Mouse (Mus musculus) limb, embryonic 15.5 days (tissue): ENCODE data around the gene Ptges3. TPM values are rescaled to one million over a fixed set of nuclear protein-coding genes. Genes with fewer than 3 reads are reported as not detected.

Source experiments
- ATAC-seq: fragments of 200-750 bp; cut with Nextera tagmentation; 2 replicates; pipeline ENCODE4 v1.8.0; 2017; ENCODE audit warnings: low read depth, moderate TSS enrichment; ENCODE audit not compliant: insufficient number of reproducible peaks, low FRiP score, low TSS enrichment
- H3K27ac ChIP-seq: fragments of 300-500 bp; sonication (generic); 2 replicates; pipeline ENCODE4 v1.5.1; 2015; ENCODE audit warnings: moderate library complexity, mild to moderate bottlenecking, inconsistent platforms
- H3K27me3 ChIP-seq: fragments of 300-500 bp; sonication (generic); 2 replicates; pipeline ENCODE4 v1.6.1; 2015; ENCODE audit warnings: inconsistent platforms
- H3K36me3 ChIP-seq: fragments of 300-500 bp; sonication (generic); 2 replicates; pipeline ENCODE4 v1.6.1; 2015; ENCODE audit warnings: inconsistent platforms
- H3K4me1 ChIP-seq: fragments of 300-500 bp; sonication (generic); 2 replicates; pipeline ENCODE4 v1.6.1; 2015; ENCODE audit warnings: inconsistent platforms
- H3K4me2 ChIP-seq: fragments of 300-500 bp; sonication (generic); 2 replicates; pipeline ENCODE4 v1.6.1; 2015; ENCODE audit warnings: mild to moderate bottlenecking, inconsistent platforms
- H3K4me3 ChIP-seq: fragments of 300-500 bp; sonication (generic); 2 replicates; pipeline ENCODE4 v1.5.1; 2015; ENCODE audit warnings: mild to moderate bottlenecking, inconsistent platforms
- H3K9ac ChIP-seq: fragments of 300-500 bp; sonication (generic); 2 replicates; pipeline ENCODE4 v1.6.1; 2015; ENCODE audit warnings: inconsistent platforms
- H3K9me3 ChIP-seq: fragments of 300-500 bp; sonication (generic); 2 replicates; pipeline ENCODE4 v1.6.1; 2016; ENCODE audit warnings: inconsistent platforms
- WGBS: fragments of 180-500 bp; shearing (Covaris S2); methylation state at CpG from one replicate; pipeline ENCODE4 v1.1.7; 2015; 5-methylcytosine and 5-hydroxymethylcytosine counted together
- polyA plus RNA-seq: library from polyadenylated mRNA; unstranded; fragments of >200 nt; fragmentation: Nextera tagmentation; extraction: Ambion mirVana; gene quantifications from 2 replicates; pipeline ENCODE4 v1.2.1, GENCODE M21; 2015

The Ptges3 gene
- 402 and 459 TPM in 2 replicates for polyA plus RNA-seq

DNA sequence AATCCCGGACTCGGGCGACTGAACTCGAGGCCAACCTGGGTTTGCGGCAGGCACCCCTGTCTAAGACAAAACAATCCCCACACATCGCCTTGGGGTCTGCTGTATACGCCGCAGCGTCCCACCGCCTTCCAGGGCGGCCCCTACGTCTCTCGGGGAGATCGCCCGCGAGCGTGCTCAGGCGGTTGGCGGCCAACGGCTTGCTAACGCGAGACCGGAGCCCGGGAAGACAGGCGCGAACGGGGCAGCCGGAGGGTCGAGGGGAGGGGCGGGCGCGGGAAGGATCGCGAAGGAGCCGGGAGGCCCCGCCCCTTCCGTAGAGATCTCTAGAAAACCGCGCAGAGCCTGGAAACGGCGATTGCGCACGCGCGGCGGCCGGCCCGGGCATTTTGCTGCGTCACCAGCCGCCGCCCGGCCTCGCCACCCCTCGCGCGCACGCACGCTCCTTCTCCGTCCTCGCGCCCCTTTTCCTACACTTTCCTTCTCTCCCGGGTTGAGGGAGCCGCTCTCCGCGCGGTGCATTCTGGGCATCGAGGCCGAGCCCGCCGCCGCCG lies at the start of gene Ptges3:
Gene Ptges3, plus strand, starts transcription at position 354 of the 551 bp plus-strand sequence.
- Histone ChIP-seq H3K9ac (peak within 1 kb of the TSS; percentile 87), H3K27ac (peak within 1 kb of the TSS; percentile 99), H3K9me3 (no peaks in the 10 kb centered on the region), H3K4me1 (peaks cover 19% of the 10 kb centered on the region), H3K4me3 (peak within 1 kb of the TSS; percentile 86), H3K27me3 (no peaks in the 10 kb centered on the region), H3K4me2 (peak within 1 kb of the TSS; percentile 65), H3K36me3 (peaks cover 3% of the 10 kb centered on the region)
- peak; percentile 92 for ATAC-seq
- whole genome bisulfite sequencing, result under 1% methylated on average over 70 of the region's 72 CpGs

DNA sequence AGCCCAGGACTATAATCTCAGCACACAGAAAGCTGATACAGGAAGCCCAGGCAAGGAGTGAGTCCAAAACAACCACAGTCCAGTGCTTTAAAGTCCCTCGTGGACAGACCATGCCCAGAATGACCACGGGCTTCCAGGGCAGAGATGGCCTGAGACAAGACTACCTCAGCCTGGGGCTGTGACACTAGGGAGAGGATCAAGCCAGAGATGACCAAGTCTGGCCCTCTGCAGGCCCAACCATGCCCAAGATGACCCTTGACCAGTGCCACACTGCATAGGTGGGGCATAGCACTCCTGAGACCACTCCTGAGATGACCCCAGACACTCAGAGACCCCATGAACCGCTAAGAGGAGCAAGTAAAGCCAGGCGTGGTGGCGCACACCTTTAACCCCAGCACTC lies 49.0 kb upstream of the Ptges3 start:
- Histone ChIP-seq H3K4me1 (no peaks in the 10 kb centered on the region), H3K27ac (no peak overlapping the region), H3K4me2 (no peak overlapping the region), H3K9ac (no peak overlapping the region), H3K9me3 (no peaks in the 10 kb centered on the region), H3K36me3 (no peaks in the 10 kb centered on the region), H3K27me3 (no peaks in the 10 kb centered on the region), H3K4me3 (no peak overlapping the region)
- ATAC-seq, result no peak
- WGBS, result 70% methylated on average over 5 of the region's 5 CpGs

DNA sequence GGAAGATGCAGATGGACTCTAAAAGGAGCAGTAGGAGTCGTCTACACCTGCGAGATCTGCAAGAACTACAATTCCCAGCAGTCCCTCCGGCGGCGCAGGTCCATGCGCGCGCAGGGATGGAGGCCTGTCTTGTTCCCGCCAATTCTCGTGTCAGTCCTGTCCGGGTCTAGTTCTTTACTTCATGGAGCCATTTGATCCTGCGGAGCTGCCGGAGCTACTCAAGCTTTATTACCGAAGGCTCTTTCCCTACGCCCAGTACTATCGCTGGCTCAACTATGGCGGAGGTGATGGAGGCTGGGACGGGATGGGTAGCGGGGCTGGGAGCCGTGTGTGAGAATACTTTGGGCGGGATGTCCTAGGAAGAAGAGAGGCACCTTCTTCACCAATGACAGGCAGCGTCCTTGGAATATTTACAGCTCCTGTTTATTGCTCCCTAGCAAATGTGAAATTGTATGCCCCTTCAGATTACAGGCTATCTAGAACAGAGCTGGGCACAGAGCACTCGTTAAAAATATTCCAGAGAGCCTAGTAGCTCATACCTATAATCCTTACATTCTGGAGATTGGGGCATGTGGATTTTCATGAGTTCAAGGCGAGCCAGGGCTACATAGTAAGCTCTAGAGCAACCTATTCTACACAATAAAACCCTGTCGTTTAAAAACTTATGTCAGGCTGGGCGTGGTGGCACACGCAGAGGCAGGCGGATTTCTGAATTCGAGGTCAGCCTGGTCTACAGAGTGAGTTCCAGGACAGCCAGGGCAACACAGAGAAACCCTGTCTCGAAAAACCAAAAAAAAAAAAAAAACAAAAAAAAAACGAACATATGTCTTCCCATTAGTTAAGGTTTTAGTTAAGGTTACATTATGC lies 43.5 kb upstream of the Ptges3 start, which contains the start of gene Prim1:
Gene Prim1, plus strand, starts transcription at position 101 of the 867 bp plus-strand sequence.
- Histone ChIP-seq H3K4me1 (no peaks in the 10 kb centered on the region), H3K27me3 (no peaks in the 10 kb centered on the region), H3K4me3 (peak within 1 kb of the TSS; percentile 57), H3K9me3 (no peaks in the 10 kb centered on the region), H3K27ac (peak within 1 kb of the TSS; percentile 87), H3K4me2 (peak within 1 kb of the TSS; percentile 53), H3K36me3 (peaks cover 15% of the 10 kb centered on the region), H3K9ac (peak within 1 kb of the TSS; percentile 52)
- 5% methylated on average over 31 of the region's 31 CpGs for WGBS
- ATAC-seq, result peak; percentile 80

- Histone ChIP-seq H3K4me3 (no peak overlapping the region), H3K9ac (no peak overlapping the region), H3K4me2 (no peak overlapping the region), H3K4me1 (no peaks in the 10 kb centered on the region), H3K36me3 (peaks cover 74% of the 10 kb centered on the region), H3K27ac (no peak overlapping the region), H3K27me3 (no peaks in the 10 kb centered on the region), H3K9me3 (no peaks in the 10 kb centered on the region)
- WGBS, result 96% methylated on average over 5 of the region's 5 CpGs
- no peak for ATAC-seq
Observed at GRCm38 (mm10) chr10:128022196-128022595, 36.6 kb upstream of the Ptges3 start.

DNA sequence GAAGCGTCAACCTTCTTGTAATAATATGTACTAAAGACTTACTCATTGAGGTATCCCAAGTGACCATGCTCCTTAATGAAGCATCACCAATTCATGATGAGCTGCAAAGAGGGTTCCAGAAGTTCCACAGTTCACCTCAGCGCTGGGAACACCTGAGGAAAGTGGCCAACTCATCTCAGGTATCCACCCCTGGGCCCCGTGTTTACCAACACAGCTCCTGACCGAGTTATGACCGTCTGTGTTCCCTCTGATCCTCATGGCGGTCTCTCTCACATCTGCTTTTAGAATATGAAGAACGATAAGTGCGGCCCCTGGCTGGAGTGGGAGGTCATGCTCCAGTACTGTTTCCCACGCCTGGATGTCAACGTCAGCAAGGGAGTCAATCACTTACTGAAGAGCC lies 35.3 kb upstream of the Ptges3 start:
- 95% methylated on average over 10 of the region's 10 CpGs for WGBS
- H3K27ac ChIP-seq, result no peak overlapping the region
- H3K9ac ChIP-seq, result no peak overlapping the region
- H3K27me3 ChIP-seq, result no peaks in the 10 kb centered on the region
- H3K4me1 ChIP-seq, result no peaks in the 10 kb centered on the region
- peaks cover 79% of the 10 kb centered on the region for H3K36me3 ChIP-seq
- H3K9me3 ChIP-seq, result no peaks in the 10 kb centered on the region
- H3K4me2 ChIP-seq, result no peak overlapping the region
- no peak for ATAC-seq
- H3K4me3 ChIP-seq, result no peak overlapping the region

DNA sequence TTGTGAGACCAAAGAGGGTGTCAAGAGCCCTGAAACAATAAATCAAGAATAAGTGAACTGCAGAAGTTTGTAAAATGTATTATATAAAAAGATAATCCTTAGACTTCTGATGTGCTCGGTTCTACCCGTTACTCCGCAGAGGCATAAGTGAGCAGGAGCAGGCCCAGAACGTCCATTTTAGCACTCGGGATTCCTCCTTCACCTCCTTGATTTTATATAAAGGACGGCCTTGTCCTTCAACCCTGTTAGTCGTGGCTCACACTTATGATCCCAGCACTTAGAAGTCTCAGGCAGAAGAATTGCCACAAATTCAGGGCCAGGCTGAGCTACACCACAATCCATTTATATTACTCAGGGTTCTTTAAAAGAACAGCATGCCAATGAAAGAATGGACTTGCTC lies 28.8 kb upstream of the Ptges3 start:
- Histone ChIP-seq H3K9me3 (no peaks in the 10 kb centered on the region), H3K9ac (no peak overlapping the region), H3K4me1 (peaks cover 5% of the 10 kb centered on the region; the same call in 1 of the 2 replicates), H3K27ac (no peak overlapping the region), H3K36me3 (peaks cover 53% of the 10 kb centered on the region), H3K4me3 (no peak overlapping the region), H3K4me2 (no peak overlapping the region), H3K27me3 (no peaks in the 10 kb centered on the region)
- ATAC-seq, result no peak
- WGBS, result 92% methylated on average over 7 of the region's 7 CpGs

DNA sequence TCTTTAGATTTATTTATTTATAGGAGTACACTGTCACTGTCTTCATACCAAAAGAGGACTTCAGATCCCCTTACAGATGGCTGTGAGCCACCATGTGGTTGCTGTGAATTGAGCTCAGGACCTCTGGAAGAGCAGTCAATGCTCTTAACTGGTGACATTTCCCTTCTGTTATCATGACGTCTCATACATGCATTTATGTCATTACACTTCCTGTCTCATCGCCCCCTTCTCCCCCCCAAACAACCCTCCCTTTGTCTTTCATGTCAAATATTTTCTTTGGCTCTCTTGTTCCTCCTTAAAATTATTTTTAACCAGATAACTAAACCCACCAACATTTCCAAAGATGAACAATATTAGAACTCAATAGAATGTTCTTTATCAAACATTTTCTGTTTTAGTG lies 27.9 kb upstream of the Ptges3 start:
- Histone ChIP-seq H3K4me1 (peaks cover 5% of the 10 kb centered on the region; the same call in 1 of the 2 replicates), H3K9ac (no peak overlapping the region), H3K36me3 (peaks cover 45% of the 10 kb centered on the region), H3K27ac (no peak overlapping the region), H3K27me3 (no peaks in the 10 kb centered on the region), H3K9me3 (no peaks in the 10 kb centered on the region), H3K4me3 (no peak overlapping the region), H3K4me2 (no peak overlapping the region)
- WGBS, result 83% methylated on average over 2 of the region's 2 CpGs
- ATAC-seq, result no peak

DNA sequence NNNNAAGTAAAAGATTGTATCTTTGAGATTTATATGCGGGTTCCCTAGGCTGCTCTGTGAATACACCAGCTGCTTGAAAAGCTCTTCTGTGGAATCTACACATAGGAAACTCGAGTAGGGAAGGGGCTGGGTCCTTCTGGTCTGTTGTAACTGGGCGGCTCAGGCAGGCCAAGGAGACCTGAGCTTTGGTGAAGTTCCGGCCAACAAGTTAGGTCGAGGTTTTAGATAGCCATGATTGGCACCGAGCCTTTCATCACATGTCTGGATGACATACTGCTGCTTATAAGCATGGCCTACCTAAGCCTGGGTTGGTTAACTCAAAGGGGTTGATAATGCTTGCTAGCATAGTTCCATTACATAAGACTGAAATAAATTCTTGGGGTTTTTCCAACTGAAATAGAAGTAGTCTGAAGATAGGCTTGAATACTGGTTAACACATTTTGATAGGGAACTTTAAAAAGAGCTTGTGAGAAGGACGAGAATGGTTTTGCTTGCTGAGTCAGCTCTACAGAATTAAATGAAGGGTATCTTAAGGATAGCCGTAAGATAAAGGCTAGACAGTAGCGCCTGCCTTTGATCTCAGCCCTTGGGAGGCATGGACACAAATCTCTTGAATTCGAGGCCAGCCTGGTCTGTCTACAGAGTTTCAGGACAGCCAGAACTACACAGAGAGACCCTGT lies 21.9 kb upstream of the Ptges3 start:
- no peak for ATAC-seq
- WGBS, result 4% methylated on average over 10 of the region's 10 CpGs
- H3K36me3 ChIP-seq, result peaks cover 35% of the 10 kb centered on the region

DNA sequence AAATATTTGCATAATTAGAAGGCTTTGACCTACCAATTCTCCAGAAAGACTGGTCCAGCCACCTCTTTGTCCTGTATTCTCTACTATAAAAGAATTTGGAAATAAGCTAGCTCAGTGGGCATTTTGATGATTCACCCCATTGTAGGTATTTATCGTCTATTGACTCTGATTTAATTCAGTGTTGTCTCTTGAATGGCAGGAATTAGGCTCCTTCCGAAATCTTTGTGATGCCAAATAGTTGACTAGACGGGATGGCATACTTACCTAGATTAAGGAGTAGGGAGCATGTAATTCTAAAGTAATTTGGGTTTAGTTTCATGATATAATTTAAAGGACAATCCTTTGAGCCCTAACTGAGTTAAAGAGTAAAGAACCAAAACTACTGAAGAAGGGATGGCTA lies 20.8 kb upstream of the Ptges3 start:
- peak overlapping the region; percentile 51 for H3K27ac ChIP-seq

More for the DNA sequence above, 21.9 kb upstream of the Ptges3 start:
- Histone ChIP-seq H3K27me3 (no peaks in the 10 kb centered on the region), H3K4me1 (peaks cover 51% of the 10 kb centered on the region), H3K4me3 (peak overlapping the region; percentile 90), H3K9ac (peak overlapping the region; percentile 98), H3K4me2 (peak overlapping the region; percentile 62), H3K27ac (peak overlapping the region; percentile 97), H3K9me3 (no peaks in the 10 kb centered on the region)

GRCm38 (mm10) chr10:128039167-128039566 lies 19.6 kb upstream of the Ptges3 start:
- Histone ChIP-seq H3K4me2 (no peak overlapping the region), H3K36me3 (peaks cover 45% of the 10 kb centered on the region), H3K4me3 (no peak overlapping the region), H3K9me3 (no peaks in the 10 kb centered on the region), H3K27me3 (no peaks in the 10 kb centered on the region), H3K9ac (no peak overlapping the region), H3K27ac (0 out of 2 replicates have a peak overlapping the region, but pooled peaks have one; percentile 22), H3K4me1 (peaks cover 70% of the 10 kb centered on the region)
- 27% methylated on average over 5 of the region's 5 CpGs for WGBS
- ATAC-seq, result no peak

More for the DNA sequence above, 20.8 kb upstream of the Ptges3 start:
- WGBS, result 77% methylated on average over 3 of the region's 3 CpGs
- H3K4me3 ChIP-seq, result no peak overlapping the region
- peaks cover 40% of the 10 kb centered on the region for H3K36me3 ChIP-seq
- no peak for ATAC-seq
- no peak overlapping the region for H3K9ac ChIP-seq
- H3K9me3 ChIP-seq, result no peaks in the 10 kb centered on the region
- peaks cover 60% of the 10 kb centered on the region for H3K4me1 ChIP-seq
- H3K4me2 ChIP-seq, result no peak overlapping the region
- no peaks in the 10 kb centered on the region for H3K27me3 ChIP-seq

GRCm38 (mm10) chr10:128039858-128040257 lies 18.9 kb upstream of the Ptges3 start:
- H3K36me3 ChIP-seq, result peaks cover 52% of the 10 kb centered on the region
- peaks cover 71% of the 10 kb centered on the region for H3K4me1 ChIP-seq
- no peaks in the 10 kb centered on the region for H3K27me3 ChIP-seq
- no peaks in the 10 kb centered on the region for H3K9me3 ChIP-seq
- ATAC-seq, result no peak
- WGBS, result 66% methylated on average over 3 of the region's 3 CpGs
- no peak overlapping the region for H3K9ac ChIP-seq
- H3K4me3 ChIP-seq, result no peak overlapping the region
- H3K4me2 ChIP-seq, result no peak overlapping the region
- no peak overlapping the region for H3K27ac ChIP-seq

DNA sequence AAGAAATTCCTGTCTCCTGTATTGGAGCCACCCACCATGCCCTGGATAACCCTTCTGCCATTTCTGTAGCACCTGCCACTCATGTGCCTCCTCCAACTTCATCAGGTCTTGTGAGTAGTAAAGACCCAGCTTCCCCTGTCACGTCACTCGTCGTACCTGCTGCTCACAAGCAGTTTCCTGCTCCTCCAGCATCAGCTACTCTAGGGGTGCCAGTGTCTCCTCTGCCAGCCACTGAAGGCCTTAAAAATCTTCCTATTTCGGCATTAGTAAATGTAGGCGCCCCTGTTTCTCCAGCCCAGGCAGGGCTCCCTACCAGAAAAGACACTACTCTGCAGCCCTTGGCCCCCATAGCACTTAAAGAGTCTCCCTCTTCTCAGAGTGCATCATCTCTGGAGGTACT lies 18.5 kb upstream of the Ptges3 start:
- Histone ChIP-seq H3K4me1 (peaks cover 71% of the 10 kb centered on the region), H3K27me3 (no peaks in the 10 kb centered on the region), H3K4me3 (no peak overlapping the region), H3K4me2 (no peak overlapping the region), H3K27ac (no peak overlapping the region), H3K36me3 (peaks cover 55% of the 10 kb centered on the region), H3K9ac (no peak overlapping the region), H3K9me3 (no peaks in the 10 kb centered on the region)
- WGBS, result 85% methylated on average over 5 of the region's 5 CpGs
- no peak for ATAC-seq
